Mouse (Mus musculus): ENCODE results near the gene Flt3.

The Flt3 gene

DNA sequence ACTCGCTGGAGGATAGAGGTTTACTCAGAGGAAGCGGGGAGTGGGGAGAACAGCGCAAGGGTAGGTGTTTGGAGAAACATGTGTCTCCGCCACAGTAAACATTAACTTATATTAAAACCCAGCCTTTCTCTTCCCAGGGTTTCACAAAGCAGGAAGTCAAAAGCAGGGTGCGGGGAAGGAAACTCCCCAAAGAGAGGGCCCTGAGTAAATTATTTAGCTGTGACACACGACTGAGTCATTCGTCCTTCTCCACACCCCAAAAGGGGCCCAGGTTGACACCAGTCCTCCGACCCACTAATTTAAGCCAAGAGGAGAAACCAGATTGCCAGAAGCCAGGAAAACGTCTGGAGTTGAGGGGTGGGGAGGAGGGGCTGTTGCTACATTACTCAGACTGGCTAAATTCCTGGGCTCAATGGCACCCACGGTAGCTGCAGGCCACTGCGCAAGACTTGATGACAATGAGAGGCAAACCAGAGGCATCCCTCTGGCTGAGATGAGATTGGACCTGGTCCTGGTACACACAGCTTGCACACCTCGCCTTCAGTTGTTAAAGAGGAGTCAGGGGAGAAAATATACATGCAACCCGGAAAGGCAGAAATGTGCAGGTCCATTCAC, 107.7 kb downstream of the Flt3 start:
- DNase-seq (ENCODE audit: extremely low spot score, low read depth, low spot score) = no peak

DNA sequence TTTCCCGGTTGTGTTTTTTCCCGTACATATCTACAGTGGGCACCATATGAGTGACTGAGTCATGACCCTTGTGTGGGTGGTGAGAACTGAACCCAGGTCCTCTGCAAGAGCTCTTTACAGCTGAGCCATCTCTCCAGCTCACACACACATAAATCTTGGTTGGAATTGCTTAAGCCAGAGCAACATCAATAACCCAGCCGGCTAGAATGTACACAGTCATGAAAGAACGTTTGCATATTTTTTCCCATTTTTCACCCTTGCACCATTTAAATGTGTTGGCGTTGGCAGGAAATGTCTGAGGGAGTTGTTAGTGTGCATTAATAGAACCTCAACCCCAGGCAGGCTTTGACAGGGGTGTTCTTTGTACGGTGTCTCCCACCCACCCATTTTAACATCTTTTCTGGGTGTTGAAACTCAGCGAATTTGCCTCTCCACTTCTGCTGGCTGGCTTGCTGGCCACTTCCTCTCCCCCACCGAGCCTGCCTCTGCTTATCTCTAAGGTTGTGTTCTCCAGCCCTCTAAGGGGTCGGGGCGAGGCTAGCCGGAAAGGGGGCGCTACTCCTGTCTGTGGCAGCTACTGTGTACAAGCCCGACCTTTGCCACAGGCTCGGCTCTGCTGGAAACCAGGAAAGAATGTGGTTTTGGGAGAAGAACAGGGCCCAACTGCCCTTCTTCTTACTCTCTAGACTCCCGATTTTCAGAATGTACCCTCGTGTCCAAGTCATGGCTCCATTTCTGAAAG, 108.4 kb downstream of the Flt3 start:
- DNase-seq (ENCODE audit: extremely low spot score, low read depth, low spot score) = no peak

DNA sequence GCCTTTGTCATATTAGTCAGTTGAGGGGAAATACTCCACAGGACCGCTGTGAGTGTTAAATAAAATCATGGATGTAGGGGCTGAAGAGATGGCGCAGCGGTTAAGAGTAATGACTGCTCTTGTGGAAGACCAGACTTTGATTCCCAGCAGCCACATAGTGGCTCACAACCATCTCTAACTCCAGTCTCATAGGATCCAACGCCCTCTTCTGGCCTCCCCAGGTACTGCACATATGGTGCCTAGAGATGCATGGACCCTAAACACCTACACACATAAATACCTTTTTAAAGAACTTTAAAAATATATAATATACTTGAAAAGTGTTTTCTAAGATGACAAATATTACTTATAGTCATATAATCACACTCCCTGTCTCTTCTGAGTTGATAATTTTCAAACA, 115.9 kb downstream of the Flt3 start:
- DNase-seq (ENCODE audit: extremely low spot score, low read depth, low spot score) = no peak
